Mouse (Mus musculus) neural tube, embryonic 12.5 days (tissue): Measurements from ENCODE around the gene Tha1. TPM values are rescaled to one million over a fixed set of nuclear protein-coding genes. Genes with fewer than 3 reads are reported as not detected.

Experiments used
- ATAC-seq: fragments of 200-750 bp; cut with Nextera tagmentation; 2 replicates; pipeline ENCODE4 v1.8.0; 2017; ENCODE audit warnings: low read depth, mild to moderate bottlenecking, moderate TSS enrichment, moderate library complexity; ENCODE audit not compliant: low FRiP score
- H3K27ac ChIP-seq: fragments of 300-500 bp; sonication (generic); 2 replicates; pipeline ENCODE4 v1.5.1; 2016
- H3K27me3 ChIP-seq: fragments of 300-500 bp; sonication (generic); replicated peaks from 2 replicates; pipeline ENCODE4 v1.6.1; 2016; ENCODE audit warnings: mild to moderate bottlenecking
- H3K36me3 ChIP-seq: fragments of 300-500 bp; sonication (generic); 2 replicates; pipeline ENCODE4 v1.6.1; 2016; ENCODE audit warnings: mild to moderate bottlenecking
- H3K4me1 ChIP-seq: fragments of 300-500 bp; sonication (generic); 2 replicates; pipeline ENCODE4 v1.6.1; 2016
- H3K4me2 ChIP-seq: fragments of 300-500 bp; sonication (generic); replicated peaks from 2 replicates; pipeline ENCODE4 v1.6.1; 2016; ENCODE audit warnings: mild to moderate bottlenecking
- H3K4me3 ChIP-seq: fragments of 300-500 bp; sonication (generic); 2 replicates; pipeline ENCODE4 v1.5.1; 2016
- H3K9ac ChIP-seq: fragments of 300-500 bp; sonication (generic); 2 replicates; pipeline ENCODE4 v1.6.1; 2016; ENCODE audit warnings: mild to moderate bottlenecking
- H3K9me3 ChIP-seq: fragments of 300-500 bp; sonication (generic); 2 replicates; pipeline ENCODE4 v1.6.1; 2016; ENCODE audit warnings: mild to moderate bottlenecking
- WGBS: fragments of 180-500 bp; shearing (Covaris S2); methylation state at CpG from one replicate; pipeline ENCODE4 v1.1.7; 2016; 5-methylcytosine and 5-hydroxymethylcytosine counted together
- polyA plus RNA-seq: library from polyadenylated mRNA; unstranded; fragments of >200 nt; fragmentation: Nextera tagmentation; extraction: Ambion mirVana; gene quantifications from 2 replicates; pipeline ENCODE4 v1.2.1, GENCODE M21; 2016

Gene Tha1
- polyA plus RNA-seq, 1 experiment from 2014 or later, result 3.2 TPM

DNA sequence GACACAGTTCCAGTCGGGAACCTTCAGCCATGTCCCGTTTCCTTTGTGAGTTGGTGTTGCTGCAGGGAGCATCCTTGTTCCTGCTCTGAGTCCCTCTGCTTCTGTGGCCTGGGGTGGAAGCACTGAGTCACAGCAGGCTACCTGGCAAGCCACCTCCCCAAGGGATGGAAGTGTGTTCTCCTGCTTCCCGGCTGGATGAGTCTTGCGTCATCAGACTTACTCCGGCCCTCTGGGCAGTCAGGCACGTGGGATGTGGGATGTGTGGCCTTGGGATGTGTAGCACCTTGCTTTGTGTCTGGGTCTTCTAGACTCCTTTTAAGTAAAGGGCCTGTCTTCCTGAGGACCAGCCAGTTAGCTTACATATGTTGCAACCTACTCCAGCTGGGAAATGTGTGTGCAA is 6.4 kb upstream of the Tha1 start:
- H3K36me3 ChIP-seq, result no peaks in the 10 kb centered on the region
- WGBS, result 79% methylated on average over 6 of the region's 6 CpGs
- H3K4me1 ChIP-seq, result peaks cover 24% of the 10 kb centered on the region
- no peak overlapping the region for H3K27ac ChIP-seq
- H3K27me3 ChIP-seq, result no peaks in the 10 kb centered on the region
- ATAC-seq, result no peak
- H3K4me3 ChIP-seq, result no peak overlapping the region
- no peak overlapping the region for H3K9ac ChIP-seq
- no peaks in the 10 kb centered on the region for H3K9me3 ChIP-seq
- no peak overlapping the region for H3K4me2 ChIP-seq

DNA sequence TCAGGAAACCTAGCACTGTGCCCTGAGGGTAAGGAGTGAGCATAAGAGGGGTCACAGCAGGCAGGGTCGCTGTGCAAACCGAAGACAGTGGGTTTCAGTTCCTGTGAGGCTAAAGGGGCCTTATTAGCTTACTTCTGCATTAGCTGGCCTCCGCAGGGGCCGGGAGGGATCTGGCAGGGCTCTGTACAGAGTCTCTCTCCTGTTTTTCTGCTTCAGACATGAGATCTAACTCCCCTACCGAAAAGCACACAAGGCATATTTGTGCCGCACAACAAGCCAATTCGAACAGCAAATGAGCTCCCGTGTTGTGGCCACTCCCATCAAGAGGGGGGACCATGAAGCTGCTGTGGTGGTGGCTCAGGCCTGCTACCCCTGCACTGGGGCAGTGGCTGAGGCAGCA is 5.6 kb upstream of the Tha1 start:
- no peaks in the 10 kb centered on the region for H3K27me3 ChIP-seq
- H3K9me3 ChIP-seq, result no peaks in the 10 kb centered on the region
- peak overlapping the region; percentile 41 for H3K4me2 ChIP-seq
- no peak for ATAC-seq
- no peaks in the 10 kb centered on the region for H3K36me3 ChIP-seq
- peak overlapping the region; percentile 33; the same call in 1 of the 2 replicates for H3K9ac ChIP-seq
- H3K27ac ChIP-seq, result no peak overlapping the region
- peaks cover 24% of the 10 kb centered on the region for H3K4me1 ChIP-seq
- 31% methylated on average over 8 of the region's 8 CpGs for WGBS
- no peak overlapping the region for H3K4me3 ChIP-seq

DNA sequence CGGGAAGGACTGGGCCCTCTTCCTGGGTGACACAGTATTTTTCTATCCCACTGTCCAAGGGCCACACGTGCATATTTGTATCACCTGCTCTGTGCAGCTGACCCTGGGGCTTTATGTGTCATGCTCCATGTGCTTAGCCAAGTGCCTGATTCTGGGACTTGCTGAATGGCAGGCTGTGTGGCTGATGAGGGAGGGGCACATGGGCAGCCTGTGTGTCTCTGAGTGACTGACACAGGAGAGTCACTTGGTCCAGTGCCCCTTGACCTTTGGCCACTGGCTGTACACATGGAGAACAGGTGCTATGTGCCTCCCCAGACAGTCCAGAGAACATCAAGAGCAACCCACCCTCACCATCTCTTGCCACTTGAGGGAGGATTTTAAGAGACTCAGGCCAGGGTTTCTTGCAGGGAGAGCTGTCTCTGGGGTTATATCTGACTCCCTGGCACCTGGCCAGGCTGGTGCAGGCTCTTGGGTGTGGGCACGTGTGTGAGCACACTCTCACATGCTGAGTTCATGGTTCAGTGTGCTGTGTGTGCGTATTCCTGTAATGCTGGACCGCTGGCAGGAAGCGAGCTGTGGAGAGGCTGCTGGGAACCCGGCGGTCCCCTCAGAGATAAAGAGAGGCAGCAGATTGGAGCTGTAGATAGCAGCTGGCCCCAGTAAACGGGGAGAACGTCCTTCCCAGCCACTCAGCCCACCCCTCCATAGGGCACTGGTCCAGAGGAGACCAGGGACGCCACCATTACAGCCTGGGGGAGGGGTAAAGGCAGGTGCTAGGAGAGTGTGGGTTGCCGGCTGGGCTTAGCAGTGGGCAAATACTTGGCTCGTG is 4.8 kb upstream of the Tha1 start:
- H3K4me2 ChIP-seq, result peak overlapping the region; percentile 41
- H3K4me1 ChIP-seq, result peaks cover 28% of the 10 kb centered on the region
- no peak overlapping the region for H3K4me3 ChIP-seq
- peak overlapping the region; percentile 33; the same call in 1 of the 2 replicates for H3K9ac ChIP-seq
- H3K27me3 ChIP-seq, result no peaks in the 10 kb centered on the region
- no peaks in the 10 kb centered on the region for H3K36me3 ChIP-seq
- 28% methylated on average over 13 of the region's 13 CpGs for WGBS
- ATAC-seq, result peak; percentile 38
- H3K9me3 ChIP-seq, result no peaks in the 10 kb centered on the region
- no peak overlapping the region for H3K27ac ChIP-seq

DNA sequence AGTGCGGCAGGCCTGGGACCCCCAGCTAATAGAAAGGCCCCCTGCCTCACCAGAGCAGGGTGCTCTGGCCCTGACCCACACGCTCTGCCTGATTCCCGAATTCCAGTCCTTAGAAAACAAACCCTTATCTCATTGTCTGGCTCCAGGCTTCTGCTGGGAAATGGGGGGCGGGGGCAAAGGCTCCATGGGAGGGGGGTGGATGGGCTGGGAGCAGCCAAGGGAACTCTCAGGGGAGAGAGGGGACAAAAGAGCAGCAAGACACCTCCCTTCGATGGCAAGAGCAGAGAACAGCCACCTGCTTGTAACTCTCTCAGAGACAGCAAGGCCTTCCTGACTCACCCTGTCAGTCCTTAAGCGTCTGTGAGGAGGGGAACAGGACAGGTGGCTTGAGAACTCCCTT is 2.4 kb upstream of the Tha1 start:
- H3K4me2 ChIP-seq, result no peak overlapping the region
- H3K27ac ChIP-seq, result no peak overlapping the region
- H3K9ac ChIP-seq, result no peak overlapping the region
- H3K9me3 ChIP-seq, result no peaks in the 10 kb centered on the region
- H3K27me3 ChIP-seq, result no peaks in the 10 kb centered on the region
- peaks cover 24% of the 10 kb centered on the region for H3K4me1 ChIP-seq
- 18% methylated on average over 6 of the region's 6 CpGs for WGBS
- H3K36me3 ChIP-seq, result no peaks in the 10 kb centered on the region
- H3K4me3 ChIP-seq, result no peak overlapping the region
- ATAC-seq, result no peak

DNA sequence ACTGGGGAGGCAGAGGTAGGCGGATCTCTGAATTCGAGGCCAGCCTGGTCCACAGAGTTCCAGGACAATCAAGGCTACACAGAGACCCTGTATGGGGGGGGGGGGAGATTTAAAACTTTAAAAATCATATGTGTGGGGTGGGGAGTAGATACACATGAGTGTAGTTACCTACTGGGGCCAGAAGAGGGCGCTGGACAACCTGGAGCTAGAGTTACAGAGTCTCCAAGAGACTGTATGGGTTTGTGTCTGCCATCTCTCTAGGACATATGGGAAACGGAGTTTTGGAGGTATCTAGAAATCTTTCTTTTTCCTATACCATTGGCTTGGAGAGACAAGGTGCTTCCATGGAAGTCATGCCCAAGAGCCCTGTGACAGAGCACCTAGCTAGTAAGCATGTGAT is 1.1 kb upstream of the Tha1 start:
- 54% methylated on average over 4 of the region's 4 CpGs for WGBS
- no peak overlapping the region for H3K4me2 ChIP-seq

DNA sequence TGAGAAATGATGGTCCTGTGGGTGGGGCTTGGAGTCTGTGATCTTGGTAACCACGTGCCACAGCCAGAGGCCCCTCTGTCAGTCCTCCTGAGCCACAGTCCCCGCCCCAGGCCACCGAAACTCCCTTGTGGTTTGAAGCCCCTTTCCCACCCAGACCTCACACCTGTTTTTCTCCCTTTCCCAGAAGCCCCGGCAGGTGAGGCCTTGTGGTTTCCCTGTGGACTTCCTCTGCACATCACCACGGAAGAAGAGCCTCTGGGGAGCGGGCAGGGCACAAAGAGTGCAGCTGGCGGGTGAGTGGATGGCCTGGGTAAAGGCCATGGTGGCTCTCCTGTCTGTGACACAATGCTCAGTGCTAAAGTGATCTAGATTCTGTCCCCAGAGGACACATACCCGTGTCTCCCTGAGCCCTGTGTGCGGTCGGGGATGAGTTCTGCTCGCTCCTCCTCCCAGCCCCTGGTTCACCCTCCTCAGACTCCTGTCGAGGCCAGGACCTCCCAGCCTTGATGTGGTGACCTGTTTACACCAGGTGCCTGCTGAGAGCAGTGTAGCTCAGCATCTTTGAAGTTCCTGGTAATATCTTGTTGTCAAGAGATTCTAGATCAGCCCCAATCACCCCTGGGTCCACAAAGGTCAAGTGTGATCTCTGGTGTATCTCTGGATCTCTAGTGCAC is 1.2 kb downstream of the Tha1 start:
- WGBS, result 59% methylated on average over 12 of the region's 12 CpGs
- H3K36me3 ChIP-seq, result no peaks in the 10 kb centered on the region
- H3K27ac ChIP-seq, result no peak overlapping the region
- H3K4me2 ChIP-seq, result no peak overlapping the region
- H3K4me3 ChIP-seq, result no peak overlapping the region
- no peaks in the 10 kb centered on the region for H3K27me3 ChIP-seq
- no peak overlapping the region for H3K9ac ChIP-seq
- H3K9me3 ChIP-seq, result no peaks in the 10 kb centered on the region
- ATAC-seq, result no peak
- H3K4me1 ChIP-seq, result peaks cover 13% of the 10 kb centered on the region

More for the DNA sequence above, 1.1 kb upstream of the Tha1 start:
- Histone ChIP-seq H3K9ac (no peak overlapping the region), H3K27ac (no peak overlapping the region), H3K9me3 (no peaks in the 10 kb centered on the region), H3K36me3 (no peaks in the 10 kb centered on the region), H3K4me3 (no peak overlapping the region), H3K27me3 (no peaks in the 10 kb centered on the region), H3K4me1 (peaks cover 27% of the 10 kb centered on the region)
- ATAC-seq, result no peak

DNA sequence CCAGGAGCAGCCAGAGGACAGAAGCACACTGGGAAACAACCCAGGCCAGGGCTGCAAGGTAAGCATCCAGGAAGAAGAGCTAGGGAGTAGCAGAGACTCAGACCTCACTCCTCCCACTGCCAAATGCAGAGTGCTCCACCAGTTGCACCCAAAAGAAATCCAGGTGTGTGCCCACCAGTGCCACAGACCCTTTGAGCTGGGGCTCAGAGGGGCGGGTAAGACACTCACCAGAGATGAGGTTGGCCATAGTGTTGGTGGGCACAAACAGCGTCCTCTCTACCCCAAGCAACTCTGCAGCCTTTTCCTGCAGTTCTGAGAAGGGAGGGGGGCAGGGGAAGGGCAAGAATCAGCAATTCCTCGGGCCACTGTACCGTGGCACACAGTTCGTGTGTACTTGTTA is 1.9 kb downstream of the Tha1 start:
- Histone ChIP-seq H3K4me2 (no peak overlapping the region), H3K27me3 (no peaks in the 10 kb centered on the region), H3K9me3 (no peaks in the 10 kb centered on the region), H3K9ac (no peak overlapping the region), H3K36me3 (no peaks in the 10 kb centered on the region), H3K4me1 (peaks cover 16% of the 10 kb centered on the region), H3K27ac (no peak overlapping the region), H3K4me3 (no peak overlapping the region)
- ATAC-seq, result no peak
- 71% methylated on average over 5 of the region's 5 CpGs for WGBS

DNA sequence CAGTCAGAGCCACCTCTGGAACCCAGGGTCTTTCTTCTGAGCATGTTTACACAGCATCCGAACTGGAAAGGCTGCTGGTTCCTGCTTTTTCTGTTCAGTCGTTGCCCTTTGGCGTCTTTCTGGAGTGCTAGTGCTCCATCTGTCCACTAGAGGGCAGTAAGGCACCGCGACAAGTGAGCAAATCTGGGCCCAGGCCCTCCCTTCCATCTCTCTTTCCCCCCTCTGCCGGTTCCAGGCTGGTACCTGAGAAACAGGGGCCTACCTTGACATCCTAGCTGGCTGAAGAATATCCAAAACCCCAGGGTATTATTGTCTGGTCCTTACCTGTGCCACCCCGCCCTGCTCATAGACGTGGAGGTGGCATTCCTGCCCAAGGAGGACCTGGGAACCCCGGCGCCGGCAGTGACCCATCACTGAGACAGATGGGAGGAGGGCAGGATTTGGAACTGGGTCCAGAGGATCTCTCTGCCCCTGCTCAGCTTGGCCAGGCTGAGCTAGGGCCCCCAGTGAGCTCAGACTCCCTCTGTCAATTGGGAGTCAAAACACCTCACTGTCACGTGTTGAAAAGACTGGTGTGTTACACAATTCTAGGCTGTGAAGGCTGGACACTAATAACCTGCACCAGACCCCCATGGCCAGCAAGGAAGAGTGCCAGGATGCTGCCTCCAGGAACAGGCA is 2.5 kb downstream of the Tha1 start:
- no peak for ATAC-seq
- H3K9me3 ChIP-seq, result no peaks in the 10 kb centered on the region
- H3K36me3 ChIP-seq, result no peaks in the 10 kb centered on the region
- H3K27ac ChIP-seq, result no peak overlapping the region
- no peaks in the 10 kb centered on the region for H3K27me3 ChIP-seq
- H3K9ac ChIP-seq, result no peak overlapping the region
- peaks cover 20% of the 10 kb centered on the region for H3K4me1 ChIP-seq
- WGBS, result 37% methylated on average over 12 of the region's 12 CpGs
- H3K4me3 ChIP-seq, result no peak overlapping the region
- H3K4me2 ChIP-seq, result no peak overlapping the region

DNA sequence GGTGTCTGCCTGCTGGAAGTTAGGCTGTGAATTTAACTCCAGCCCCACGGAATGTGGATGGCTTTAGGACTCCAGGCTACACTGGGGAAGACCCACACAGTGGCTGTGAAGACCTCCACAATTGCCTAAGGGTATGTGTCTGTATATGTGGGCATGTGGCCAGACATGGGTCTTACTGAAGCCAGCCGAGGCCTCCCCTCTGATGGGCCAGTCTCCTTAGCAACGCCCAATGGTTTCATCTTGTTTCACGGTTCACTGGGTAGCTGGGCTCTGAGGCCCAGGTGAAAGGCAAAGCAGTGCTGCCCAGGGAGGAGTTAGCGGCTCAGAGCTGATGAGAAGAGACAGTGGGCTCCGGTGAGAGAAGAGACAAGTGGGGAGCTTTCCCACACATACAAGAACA is 7.3 kb downstream of the Tha1 start:
- WGBS, result 7% methylated on average over 6 of the region's 6 CpGs
- H3K4me1 ChIP-seq, result peaks cover 16% of the 10 kb centered on the region
- no peaks in the 10 kb centered on the region for H3K9me3 ChIP-seq
- H3K4me2 ChIP-seq, result peak overlapping the region; percentile 20; the same call in 1 of the 2 replicates
- 0 out of 2 replicates have a peak, but pooled peaks have one; percentile 31 for ATAC-seq
- 0 out of 2 replicates have a peak overlapping the region, but pooled peaks have one; percentile 26 for H3K9ac ChIP-seq
- peaks cover 16% of the 10 kb centered on the region for H3K27me3 ChIP-seq
- H3K36me3 ChIP-seq, result no peaks in the 10 kb centered on the region
- no peak overlapping the region for H3K4me3 ChIP-seq
- peak overlapping the region; percentile 42; the same call in 1 of the 2 replicates for H3K27ac ChIP-seq

DNA sequence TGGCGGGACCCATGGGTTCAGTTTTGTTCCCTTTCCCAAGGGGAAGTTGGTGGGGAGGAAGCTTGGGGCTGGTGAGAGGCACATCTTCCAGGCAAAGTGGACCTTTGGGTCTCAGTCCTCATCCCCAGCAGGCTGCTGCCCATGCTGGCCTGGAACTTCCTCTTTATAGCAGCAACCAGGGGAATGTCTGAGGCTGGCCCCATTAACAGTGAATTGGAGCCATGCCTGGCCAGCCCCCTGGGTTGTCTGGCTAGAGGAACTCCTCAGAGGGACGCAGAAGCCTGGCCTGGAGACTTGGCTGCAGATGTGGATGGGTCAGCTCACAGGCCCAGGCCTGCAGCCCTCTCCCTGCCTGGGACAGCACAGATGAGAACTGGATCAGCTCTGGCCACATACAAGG is 8.5 kb downstream of the Tha1 start:
- H3K9ac ChIP-seq, result 0 out of 2 replicates have a peak overlapping the region, but pooled peaks have one; percentile 9
- peaks cover 28% of the 10 kb centered on the region for H3K27me3 ChIP-seq
- no peak overlapping the region for H3K4me3 ChIP-seq
- H3K4me2 ChIP-seq, result no peak overlapping the region
- no peak for ATAC-seq
- H3K36me3 ChIP-seq, result no peaks in the 10 kb centered on the region
- H3K4me1 ChIP-seq, result peaks cover 20% of the 10 kb centered on the region
- 64% methylated on average over 2 of the region's 2 CpGs for WGBS
- H3K27ac ChIP-seq, result no peak overlapping the region
- no peaks in the 10 kb centered on the region for H3K9me3 ChIP-seq

DNA sequence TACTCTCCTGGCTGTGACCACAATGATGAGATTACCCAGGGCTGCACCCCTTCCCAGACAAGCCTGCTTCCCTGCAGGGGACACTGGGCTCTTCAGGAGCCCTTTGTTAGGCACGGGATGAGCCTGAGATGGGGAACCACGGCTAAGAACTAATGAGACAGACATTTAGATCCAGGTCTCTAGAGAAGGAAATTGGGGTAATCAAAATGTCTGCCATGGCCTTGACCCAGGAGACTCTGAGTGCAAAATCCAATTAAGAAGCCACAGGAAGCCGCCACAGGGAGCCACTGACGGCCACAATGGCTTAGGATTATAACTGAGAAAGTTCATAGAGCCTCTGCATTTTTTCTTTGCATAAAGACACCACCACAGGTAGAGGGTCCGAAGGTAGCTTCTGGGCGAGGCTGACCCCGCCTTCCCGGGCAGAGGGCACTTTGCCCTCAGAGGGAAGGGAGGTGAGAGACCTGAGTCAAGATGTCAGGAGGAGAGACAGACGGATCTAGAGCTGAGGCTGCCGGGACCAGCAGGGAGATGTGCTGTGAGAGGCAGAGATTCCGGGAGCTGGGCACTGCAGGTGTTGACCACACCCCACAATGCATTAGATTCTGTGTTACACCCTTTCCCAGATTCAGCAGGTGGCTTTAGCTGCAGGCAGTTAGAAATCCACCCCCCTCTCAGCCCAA is 10.0 kb downstream of the Tha1 start:
- Histone ChIP-seq H3K36me3 (no peaks in the 10 kb centered on the region), H3K9me3 (no peaks in the 10 kb centered on the region), H3K4me2 (no peak overlapping the region), H3K4me1 (peaks cover 22% of the 10 kb centered on the region), H3K9ac (no peak overlapping the region), H3K27me3 (peaks cover 30% of the 10 kb centered on the region), H3K4me3 (no peak overlapping the region), H3K27ac (no peak overlapping the region)
- WGBS, result 39% methylated on average over 11 of the region's 11 CpGs
- ATAC-seq, result no peak

DNA sequence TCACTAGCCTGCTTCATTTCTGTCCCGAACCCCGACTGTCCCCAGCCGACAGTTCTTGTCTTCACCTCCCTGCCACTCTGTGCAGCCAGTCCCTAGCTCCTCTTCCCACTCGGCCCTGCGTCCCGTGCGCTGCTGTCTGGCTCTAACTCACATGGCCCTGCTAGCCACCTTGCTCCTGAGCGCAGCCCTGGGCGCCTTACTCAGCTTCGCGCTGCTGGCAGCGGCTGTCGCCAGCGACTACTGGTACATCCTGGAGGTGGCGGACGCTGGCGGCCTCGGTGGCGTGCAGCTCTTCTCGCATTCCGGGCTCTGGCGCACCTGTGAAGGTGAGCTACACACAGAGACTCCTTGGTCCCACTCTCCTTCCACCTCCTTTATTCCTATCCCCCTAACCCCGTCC is 12.7 kb downstream of the Tha1 start, which contains the start of gene Tmem235:
Gene Tmem235, plus strand, starts transcription at position 152 of the 400 bp plus-strand sequence.
- H3K4me1 ChIP-seq, result 0 out of 2 replicates have a peak, but pooled peaks cover 12% of the 10 kb centered on the region
- no peak for ATAC-seq
- H3K4me3 ChIP-seq, result no peak within 1 kb of the TSS; the same call in 1 of the 2 replicates
- peak within 1 kb of the TSS; percentile 36 for H3K4me2 ChIP-seq
- H3K36me3 ChIP-seq, result peaks cover 20% of the 10 kb centered on the region
- H3K27ac ChIP-seq, result no peak within 1 kb of the TSS
- H3K9ac ChIP-seq, result no peak within 1 kb of the TSS
- 5% methylated on average over 23 of the region's 23 CpGs for WGBS
- no peaks in the 10 kb centered on the region for H3K9me3 ChIP-seq
- peaks cover 30% of the 10 kb centered on the region for H3K27me3 ChIP-seq
